Mouse (Mus musculus): ENCODE data around the gene Cbx4. TPM values are rescaled to one million over a fixed set of nuclear protein-coding genes. Genes with fewer than 3 reads are reported as not detected.

Gene Cbx4
- polyA plus RNA-seq, 1 experiment, result 9.3 TPM

DNA sequence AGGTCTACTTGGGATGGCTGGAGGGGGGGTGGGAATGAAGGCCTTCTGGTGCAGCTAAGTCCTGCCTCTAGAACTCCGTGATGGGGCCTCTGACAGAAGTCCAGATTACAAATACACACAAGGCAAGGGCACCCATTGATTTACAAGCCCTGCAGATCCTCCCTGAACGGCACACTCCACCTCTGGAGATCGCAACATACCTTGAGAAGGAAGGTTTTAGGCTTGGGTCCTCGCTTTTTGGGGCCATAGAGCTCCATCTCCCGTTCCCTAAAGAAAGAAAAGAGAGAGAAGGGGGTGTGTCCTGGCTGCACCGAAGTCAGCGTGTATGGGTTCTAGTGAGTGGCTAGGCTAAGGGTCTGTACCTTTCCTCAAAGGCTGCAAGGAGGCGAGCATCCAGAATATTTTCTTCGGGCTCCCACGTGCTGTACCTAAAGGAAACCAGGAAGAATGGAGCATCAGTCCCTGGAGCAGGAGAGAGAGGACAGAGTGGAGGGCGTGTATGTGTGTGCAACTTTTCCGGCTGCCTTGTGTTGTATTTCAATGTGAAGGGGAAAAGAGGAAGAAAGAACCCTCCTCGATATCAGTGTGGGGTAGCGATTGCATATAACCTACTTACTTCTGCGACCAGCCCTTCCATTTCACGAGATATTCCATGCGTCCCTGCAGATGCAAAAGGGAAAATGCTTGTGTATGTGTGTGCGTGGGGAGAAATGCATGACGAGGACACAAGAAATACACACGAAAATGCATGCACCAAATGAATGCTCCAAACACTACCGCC lies 46.1 kb downstream of the Cbx4 start:
- no peak for TF ChIP-seq CTCF (conservative IDR thresholded peaks at IDR 0.05; ENCODE audit: insufficient read depth, insufficient read length, low read depth, low read length)
- no peak for TF ChIP-seq POLR2A (IDR thresholded peaks at IDR 0.05; ENCODE audit: low read depth, low read length)
- no peak for DNase-seq
- Histone ChIP-seq H3K36me3 (ENCODE audit: control insufficient read depth, insufficient read depth, low read length) (no peaks in the 10 kb centered on the region), H3K4me3 (ENCODE audit: insufficient read depth, low read depth, low read length) (peak overlapping the region; percentile 79), H3K27me3 (replicated peaks; ENCODE audit: control insufficient read depth, insufficient read depth, low read length) (peaks cover 9% of the 10 kb centered on the region), H3K4me1 (ENCODE audit: control insufficient read depth, insufficient read depth, low read length) (peaks cover 18% of the 10 kb centered on the region; the same call in 1 of the 2 replicates), H3K27ac (ENCODE audit: insufficient read depth, low read depth, low read length) (no peak overlapping the region)
- 39% methylated on average over 21 of the region's 21 CpGs for WGBS

GRCm38 (mm10) chr11:119038744-119039484 lies 47.1 kb downstream of the Cbx4 start:
- Histone ChIP-seq H3K27ac (ENCODE audit: insufficient read depth, low read depth, low read length) (no peak overlapping the region), H3K4me3 (ENCODE audit: insufficient read depth, low read depth, low read length) (no peak overlapping the region), H3K4me1 (ENCODE audit: control insufficient read depth, insufficient read depth, low read length) (peaks cover 14% of the 10 kb centered on the region; the same call in 1 of the 2 replicates), H3K36me3 (ENCODE audit: control insufficient read depth, insufficient read depth, low read length) (no peaks in the 10 kb centered on the region), H3K27me3 (replicated peaks; ENCODE audit: control insufficient read depth, insufficient read depth, low read length) (peaks cover 7% of the 10 kb centered on the region)
- DNase-seq, result no peak
- TF ChIP-seq CTCF (conservative IDR thresholded peaks at IDR 0.05; ENCODE audit: insufficient read depth, insufficient read length, low read depth, low read length) (no peak), POLR2A (IDR thresholded peaks at IDR 0.05; ENCODE audit: low read depth, low read length) (no peak)
- 90% methylated on average over 22 of the region's 22 CpGs for WGBS

- Histone ChIP-seq H3K36me3 (ENCODE audit: control insufficient read depth, insufficient read depth, low read length) (no peaks in the 10 kb centered on the region), H3K4me1 (ENCODE audit: control insufficient read depth, insufficient read depth, low read length) (peaks cover 14% of the 10 kb centered on the region; the same call in 1 of the 2 replicates), H3K27me3 (replicated peaks; ENCODE audit: control insufficient read depth, insufficient read depth, low read length) (peaks cover 4% of the 10 kb centered on the region), H3K27ac (ENCODE audit: insufficient read depth, low read depth, low read length) (no peak overlapping the region), H3K4me3 (ENCODE audit: insufficient read depth, low read depth, low read length) (no peak overlapping the region)
- no peak for DNase-seq
- TF ChIP-seq CTCF (conservative IDR thresholded peaks at IDR 0.05; ENCODE audit: insufficient read depth, insufficient read length, low read depth, low read length) (no peak), POLR2A (IDR thresholded peaks at IDR 0.05; ENCODE audit: low read depth, low read length) (no peak)
- 85% methylated on average over 18 of the region's 18 CpGs for WGBS
Observed at GRCm38 (mm10) chr11:119037780-119038401, 48.1 kb downstream of the Cbx4 start.

DNA sequence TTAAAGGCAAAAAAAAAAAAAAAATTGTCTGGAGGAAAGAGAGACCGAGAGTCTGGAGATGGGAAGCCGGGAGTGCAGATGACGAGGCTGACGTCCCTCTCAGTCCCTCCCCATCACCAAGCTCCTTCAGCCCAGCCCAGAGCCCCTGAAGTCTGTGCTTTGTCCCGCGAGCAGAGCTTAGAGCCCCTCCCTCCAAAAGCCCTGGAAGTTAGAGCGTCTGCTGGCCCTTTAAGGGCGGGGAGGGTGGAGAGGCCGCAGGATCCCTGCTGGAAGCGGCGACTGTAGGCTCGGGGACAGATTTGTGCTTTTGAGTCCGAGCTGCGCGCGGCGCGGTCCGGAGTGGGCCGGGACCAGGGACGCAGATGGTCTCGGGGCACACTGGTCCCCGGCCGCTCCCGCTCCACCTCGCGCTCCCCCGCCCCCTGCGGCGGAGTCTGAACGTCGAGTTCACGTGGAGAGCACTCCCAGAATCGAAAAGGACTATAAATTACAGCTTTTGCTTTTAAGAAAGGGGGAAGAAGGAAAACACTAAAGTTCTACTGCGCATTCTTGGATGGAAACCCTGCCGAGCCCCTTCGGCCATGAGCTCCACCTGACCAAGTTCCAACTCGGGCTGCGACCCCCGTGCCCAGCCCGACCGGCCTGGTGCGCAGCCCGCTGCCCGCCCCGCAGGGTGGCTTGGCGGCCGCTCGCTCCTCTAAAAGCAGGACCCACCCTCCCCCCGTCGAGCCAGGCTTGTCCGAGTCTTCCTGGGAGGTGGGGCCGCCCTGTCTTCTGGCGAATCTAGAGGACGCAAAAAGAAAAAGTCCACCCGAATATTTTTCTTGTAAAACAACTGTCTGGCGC lies 48.9 kb downstream of the Cbx4 start:
- no peak overlapping the region for H3K27ac ChIP-seq (ENCODE audit: insufficient read depth, low read depth, low read length)
- 25% methylated on average over 57 of the region's 57 CpGs for WGBS
- TF ChIP-seq POLR2A (IDR thresholded peaks at IDR 0.05; ENCODE audit: low read depth, low read length), result no peak
- TF ChIP-seq CTCF (conservative IDR thresholded peaks at IDR 0.05; ENCODE audit: insufficient read depth, insufficient read length, low read depth, low read length), result no peak
- peaks cover 11% of the 10 kb centered on the region; the same call in 1 of the 2 replicates for H3K4me1 ChIP-seq (ENCODE audit: control insufficient read depth, insufficient read depth, low read length)
- DNase-seq, result no peak
- peak overlapping the region; percentile 34; the same call in 1 of the 2 replicates for H3K4me3 ChIP-seq (ENCODE audit: insufficient read depth, low read depth, low read length)
- no peaks in the 10 kb centered on the region for H3K36me3 ChIP-seq (ENCODE audit: control insufficient read depth, insufficient read depth, low read length)
- no peaks in the 10 kb centered on the region; the same call in 1 of the 2 replicates for H3K27me3 ChIP-seq (replicated peaks; ENCODE audit: control insufficient read depth, insufficient read depth, low read length)

GRCm38 (mm10) chr11:119036447-119036846 lies 49.6 kb downstream of the Cbx4 start:
- Histone ChIP-seq H3K4me3 (ENCODE audit: insufficient read depth, low read depth, low read length) (no peak overlapping the region), H3K27me3 (replicated peaks; ENCODE audit: control insufficient read depth, insufficient read depth, low read length) (no peaks in the 10 kb centered on the region), H3K36me3 (ENCODE audit: control insufficient read depth, insufficient read depth, low read length) (no peaks in the 10 kb centered on the region), H3K4me1 (ENCODE audit: control insufficient read depth, insufficient read depth, low read length) (peaks cover 8% of the 10 kb centered on the region; the same call in 1 of the 2 replicates), H3K27ac (ENCODE audit: insufficient read depth, low read depth, low read length) (no peak overlapping the region)
- WGBS, result 33% methylated on average over 15 of the region's 15 CpGs
- TF ChIP-seq CTCF (conservative IDR thresholded peaks at IDR 0.05; ENCODE audit: insufficient read depth, insufficient read length, low read depth, low read length) (no peak), POLR2A (IDR thresholded peaks at IDR 0.05; ENCODE audit: low read depth, low read length) (no peak)
- DNase-seq, result no peak

- TF ChIP-seq POLR2A (IDR thresholded peaks at IDR 0.05; ENCODE audit: low read depth, low read length) (no peak), CTCF (conservative IDR thresholded peaks at IDR 0.05; ENCODE audit: insufficient read depth, insufficient read length, low read depth, low read length) (no peak)
- DNase-seq, result no peak
- no peak overlapping the region for H3K4me3 ChIP-seq (ENCODE audit: insufficient read depth, low read depth, low read length)
- no peaks in the 10 kb centered on the region for H3K27me3 ChIP-seq (replicated peaks; ENCODE audit: control insufficient read depth, insufficient read depth, low read length)
- WGBS, result 29% methylated on average over 21 of the region's 21 CpGs
- no peak overlapping the region for H3K27ac ChIP-seq (ENCODE audit: insufficient read depth, low read depth, low read length)
- no peaks in the 10 kb centered on the region for H3K36me3 ChIP-seq (ENCODE audit: control insufficient read depth, insufficient read depth, low read length)
- H3K4me1 ChIP-seq (ENCODE audit: control insufficient read depth, insufficient read depth, low read length), result peaks cover 7% of the 10 kb centered on the region; the same call in 1 of the 2 replicates
Observed at GRCm38 (mm10) chr11:119035686-119036165, 50.3 kb downstream of the Cbx4 start.
